Mouse (Mus musculus) lung, embryonic 14.5 days (tissue): ENCODE results near the gene Mmp17. TPM values are rescaled to one million over a fixed set of nuclear protein-coding genes. Genes with fewer than 3 reads are reported as not detected.
A peak's percentile ranks its signal among the peaks of the same experiment; 100 is the strongest.

ENCODE experiments used
- ATAC-seq: fragments of 200-750 bp; cut with Nextera tagmentation; 2 replicates; pipeline ENCODE4 v1.8.0; 2017; ENCODE audit warnings: mild to moderate bottlenecking, moderate TSS enrichment, moderate library complexity; ENCODE audit not compliant: insufficient read depth
- DNase-seq: peaks from one replicate; pipeline ENCODE4 v3.0.0-alpha.2; 2015
- H3K27ac ChIP-seq: fragments of 300-500 bp; sonication (generic); 2 replicates; pipeline ENCODE4 v1.5.1; 2014; ENCODE audit warnings: low read depth, mild to moderate bottlenecking, moderate library complexity
- H3K27me3 ChIP-seq: fragments of 300-500 bp; sonication (generic); 2 replicates; pipeline ENCODE4 v1.6.1; 2014; ENCODE audit warnings: low read length, control low read depth; ENCODE audit not compliant: insufficient read depth
- H3K36me3 ChIP-seq: fragments of 300-500 bp; sonication (generic); 2 replicates; pipeline ENCODE4 v1.6.1; 2014; ENCODE audit warnings: control low read depth; ENCODE audit not compliant: insufficient read depth
- H3K4me1 ChIP-seq: fragments of 300-500 bp; sonication (generic); 2 replicates; pipeline ENCODE4 v1.6.1; 2014; ENCODE audit warnings: antibody characterized with exemption, control low read depth; ENCODE audit not compliant: insufficient read depth
- H3K4me2 ChIP-seq: fragments of 300-500 bp; sonication (generic); 2 replicates; pipeline ENCODE4 v1.6.1; 2014; ENCODE audit warnings: mild to moderate bottlenecking
- H3K4me3 ChIP-seq: fragments of 300-500 bp; sonication (generic); 2 replicates; pipeline ENCODE4 v1.5.1; 2014; ENCODE audit warnings: low read depth, low read length
- H3K9ac ChIP-seq: fragments of 300-500 bp; sonication (generic); 2 replicates; pipeline ENCODE4 v1.6.1; 2014
- H3K9me3 ChIP-seq: fragments of 300-500 bp; sonication (generic); 2 replicates; pipeline ENCODE4 v1.6.1; 2016; ENCODE audit warnings: low read depth, low read length, control low read depth
- CTCF ChIP-seq: IDR thresholded peaks from 2 replicates; pipeline ENCODE4 v1.5.1; 2016; ENCODE audit warnings: antibody characterized with exemption, low read depth
- WGBS: fragments of 180-500 bp; shearing (Covaris S2); extraction: QIAGEN DNeasy Blood & Tissue Kit; methylation state at CpG from one replicate; pipeline ENCODE4 v1.1.7; 2014; 5-methylcytosine and 5-hydroxymethylcytosine counted together
- polyA plus RNA-seq: library from polyadenylated mRNA; unstranded; fragments of >200 nt; fragmentation: Nextera tagmentation; extraction: Ambion mirVana; gene quantifications from 2 replicates; pipeline ENCODE4 v1.2.1, GENCODE M21; 2014

Gene Mmp17
- polyA plus RNA-seq, 1 experiment from 2014 or later: 1.5 TPM

DNA sequence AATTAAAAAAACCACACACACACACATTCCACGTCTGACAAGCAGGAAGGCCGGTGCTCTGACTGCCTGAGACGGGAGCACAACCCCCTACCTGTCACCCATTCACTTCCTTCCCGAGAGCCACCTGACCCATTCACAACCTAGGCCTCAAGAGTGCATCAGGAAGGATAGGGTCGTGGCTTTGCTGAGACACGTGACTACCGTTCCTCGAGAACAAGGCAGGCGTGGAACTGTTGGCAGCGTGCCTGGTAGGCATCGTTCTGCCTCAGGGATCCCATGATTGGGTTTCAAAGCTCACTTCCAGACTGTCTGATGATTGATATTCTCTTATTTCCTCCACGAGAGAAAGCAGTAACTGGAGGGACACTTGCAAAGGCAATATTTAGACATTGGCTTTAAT is 5.8 kb upstream of the Mmp17 start:
- ATAC-seq (no peak), DNase-seq (peak; percentile 32)
- no peak overlapping the region for H3K27ac ChIP-seq
- no peak overlapping the region for H3K9ac ChIP-seq
- H3K4me1 ChIP-seq: no peaks in the 10 kb centered on the region
- no peak overlapping the region for H3K4me3 ChIP-seq
- no peaks in the 10 kb centered on the region for H3K36me3 ChIP-seq
- no peak for TF ChIP-seq CTCF
- H3K27me3 ChIP-seq: peaks cover 23% of the 10 kb centered on the region
- H3K4me2 ChIP-seq: no peak overlapping the region
- no peaks in the 10 kb centered on the region for H3K9me3 ChIP-seq
- WGBS: 37% methylated on average over 12 of the region's 12 CpGs

GRCm38 (mm10) chr5:129580046-129580445 is 3.9 kb upstream of the Mmp17 start:
- ATAC-seq (no peak), DNase-seq (peak; percentile 67)
- no peaks in the 10 kb centered on the region for H3K4me1 ChIP-seq
- H3K36me3 ChIP-seq: no peaks in the 10 kb centered on the region
- H3K4me3 ChIP-seq: no peak overlapping the region
- TF ChIP-seq CTCF: no peak
- H3K9ac ChIP-seq: no peak overlapping the region
- no peak overlapping the region for H3K27ac ChIP-seq
- H3K27me3 ChIP-seq: peaks cover 36% of the 10 kb centered on the region
- no peak overlapping the region for H3K4me2 ChIP-seq
- WGBS: 9% methylated on average over 6 of the region's 6 CpGs
- H3K9me3 ChIP-seq: no peaks in the 10 kb centered on the region

GRCm38 (mm10) chr5:129580572-129580971 is 3.4 kb upstream of the Mmp17 start:
- no peak for ATAC-seq
- no peak for TF ChIP-seq CTCF

GRCm38 (mm10) chr5:129581015-129581414 is 3.0 kb upstream of the Mmp17 start:
- no peaks in the 10 kb centered on the region for H3K36me3 ChIP-seq
- 60% methylated on average over 7 of the region's 7 CpGs for WGBS
- no peak overlapping the region for H3K27ac ChIP-seq
- no peaks in the 10 kb centered on the region for H3K4me1 ChIP-seq
- no peak overlapping the region for H3K4me3 ChIP-seq
- ATAC-seq (no peak), DNase-seq (no peak)
- H3K4me2 ChIP-seq: no peak overlapping the region
- no peak for TF ChIP-seq CTCF
- no peak overlapping the region for H3K9ac ChIP-seq
- peaks cover 41% of the 10 kb centered on the region for H3K27me3 ChIP-seq
- H3K9me3 ChIP-seq: no peaks in the 10 kb centered on the region

More at GRCm38 (mm10) chr5:129580572-129580971, 3.4 kb upstream of the Mmp17 start:
- 50% methylated on average over 9 of the region's 9 CpGs for WGBS
- no peaks in the 10 kb centered on the region for H3K4me1 ChIP-seq
- no peak overlapping the region for H3K4me2 ChIP-seq
- no peak overlapping the region for H3K9ac ChIP-seq
- no peaks in the 10 kb centered on the region for H3K9me3 ChIP-seq
- no peaks in the 10 kb centered on the region for H3K36me3 ChIP-seq
- no peak overlapping the region for H3K4me3 ChIP-seq
- peaks cover 41% of the 10 kb centered on the region for H3K27me3 ChIP-seq
- DNase-seq: no peak
- no peak overlapping the region for H3K27ac ChIP-seq

- Histone ChIP-seq H3K4me3 (peak overlapping the region; percentile 69), H3K9me3 (no peaks in the 10 kb centered on the region), H3K9ac (no peak overlapping the region; the same call in 1 of the 2 replicates), H3K4me1 (no peaks in the 10 kb centered on the region), H3K27me3 (peaks cover 48% of the 10 kb centered on the region), H3K27ac (no peak overlapping the region), H3K4me2 (peak overlapping the region; percentile 100), H3K36me3 (no peaks in the 10 kb centered on the region)
- no peak for TF ChIP-seq CTCF
- 3% methylated on average over 12 of the region's 12 CpGs for WGBS
- peak; percentile 22 for DNase-seq
- ATAC-seq: peak; percentile 29
These were observed 638 bp upstream of the Mmp17 start for GRCm38 (mm10) chr5:129583331-129583730.

DNA sequence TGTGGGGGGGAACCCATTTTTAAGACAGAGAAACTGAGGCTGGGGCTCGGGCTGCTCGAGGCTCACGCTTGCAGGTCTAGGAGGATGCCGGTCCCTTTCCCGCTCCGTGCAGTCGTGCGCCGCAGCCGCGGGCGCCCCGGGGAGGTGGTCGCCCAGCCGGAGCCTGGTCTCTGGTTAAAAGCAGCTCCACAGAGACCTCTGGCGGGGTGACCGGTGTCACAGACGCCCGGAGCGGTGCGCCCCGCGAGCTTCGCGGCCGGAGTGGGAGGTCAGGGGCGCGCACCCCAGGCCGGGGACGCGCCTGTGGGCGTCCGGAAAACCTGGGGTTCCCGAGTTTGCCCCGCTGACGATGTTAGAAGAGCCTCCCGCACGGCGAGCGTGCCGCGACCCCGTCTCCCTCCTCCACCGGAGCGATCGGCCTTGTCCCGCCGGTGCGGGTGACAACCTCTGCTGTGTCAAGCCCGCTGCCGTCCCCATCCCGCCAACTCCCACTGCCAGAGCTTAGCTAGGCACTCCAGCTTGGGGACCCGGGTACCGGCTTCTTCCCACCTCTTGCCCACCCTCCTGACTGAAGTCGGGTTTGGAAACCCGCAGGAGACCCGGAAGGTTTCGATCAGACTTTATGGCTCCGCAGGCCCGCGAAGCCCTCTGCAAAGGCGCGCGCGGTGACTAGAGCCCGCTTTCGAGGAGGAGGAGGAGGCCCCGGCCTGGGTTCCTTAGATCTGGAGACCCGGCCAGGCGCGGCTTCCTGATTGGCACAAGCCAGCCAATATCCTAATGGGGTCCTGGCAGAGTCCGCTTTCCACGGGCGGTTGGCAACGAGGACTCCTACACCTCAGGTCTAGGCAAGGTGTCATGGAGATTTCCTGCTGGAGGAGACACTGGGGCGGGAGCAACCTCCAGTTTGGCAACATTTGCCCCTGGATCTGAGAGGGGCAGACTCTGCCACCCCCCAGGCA is 893 bp downstream of the Mmp17 start:
- Histone ChIP-seq H3K27ac (no peak overlapping the region), H3K27me3 (peaks cover 48% of the 10 kb centered on the region), H3K9me3 (no peaks in the 10 kb centered on the region), H3K9ac (peak overlapping the region; percentile 54), H3K4me2 (peak overlapping the region; percentile 100), H3K36me3 (no peaks in the 10 kb centered on the region), H3K4me1 (no peaks in the 10 kb centered on the region), H3K4me3 (peak overlapping the region; percentile 69)
- WGBS: under 1% methylated on average over 76 of the region's 76 CpGs
- DNase-seq: peak; percentile 51
- TF ChIP-seq CTCF: 0 out of 2 replicates have a peak, but pooled peaks have one; percentile 12
- peak; percentile 40 for ATAC-seq

GRCm38 (mm10) chr5:129586016-129586415 is 2.0 kb downstream of the Mmp17 start:
- Histone ChIP-seq H3K9ac (peak overlapping the region; percentile 29; the same call in 1 of the 2 replicates), H3K9me3 (no peaks in the 10 kb centered on the region), H3K27me3 (peaks cover 44% of the 10 kb centered on the region), H3K27ac (no peak overlapping the region), H3K4me2 (peak overlapping the region; percentile 100), H3K36me3 (no peaks in the 10 kb centered on the region), H3K4me1 (no peaks in the 10 kb centered on the region), H3K4me3 (peak overlapping the region; percentile 69)
- ATAC-seq: peak; percentile 42
- under 1% methylated on average over 17 of the region's 17 CpGs for WGBS
- peak; percentile 93 for DNase-seq
- TF ChIP-seq CTCF: peak; percentile 98
